Mouse (Mus musculus): ENCODE measurements around the gene Ube2e2.

DNA sequence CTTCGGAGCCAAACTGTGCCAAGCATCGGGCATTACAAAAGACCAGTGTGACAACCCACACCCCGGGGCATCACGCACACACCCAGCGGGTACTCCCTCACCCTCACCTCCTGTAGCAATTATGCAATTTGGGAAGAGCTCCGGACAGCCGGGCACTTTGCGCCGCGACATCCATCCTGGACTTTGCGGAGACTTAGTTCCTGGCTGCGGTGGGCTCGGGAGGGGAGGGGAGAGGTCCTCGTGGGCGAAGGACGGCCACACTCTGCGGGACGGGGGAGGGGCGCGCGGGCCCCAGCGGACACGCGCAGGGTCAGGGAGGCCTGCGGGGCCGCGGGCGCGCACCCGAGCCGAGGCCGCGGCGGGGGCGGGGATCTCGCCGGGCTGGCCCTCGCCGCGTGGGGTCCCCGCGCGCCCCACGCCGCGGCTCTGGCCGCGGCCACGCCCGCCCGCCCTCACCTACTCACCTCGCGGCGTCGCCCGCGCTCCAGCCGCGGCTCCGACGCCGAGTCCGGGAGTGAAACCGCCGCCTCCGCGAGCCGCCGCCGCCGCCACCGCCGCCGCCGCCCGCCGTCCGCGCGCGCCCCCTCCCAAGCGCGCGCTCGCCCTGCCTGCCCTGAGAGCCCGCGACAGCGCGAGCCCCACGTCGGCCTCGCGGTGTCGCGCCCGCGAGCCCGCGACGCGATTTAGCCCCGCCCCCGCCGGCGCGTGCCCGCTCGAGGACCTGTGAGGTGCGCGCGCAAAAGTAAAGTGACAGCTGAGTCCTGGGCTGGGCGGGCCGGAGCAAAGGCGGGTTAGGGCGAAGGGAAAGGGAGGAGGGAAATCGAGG is 733 bp downstream of the Ube2e2 start:
- no peak for TF ChIP-seq HCFC1 (IDR thresholded peaks at IDR 0.05; ENCODE audit: low read depth, low read length)
- TF ChIP-seq POLR2A (IDR thresholded peaks at IDR 0.05; ENCODE audit: low read depth, low read length), result no peak
- no peak for TF ChIP-seq EP300 (IDR thresholded peaks at IDR 0.05; ENCODE audit: low read length)
- TF ChIP-seq CTCF (conservative IDR thresholded peaks at IDR 0.05 in 1 of 2, IDR thresholded peaks at IDR 0.05 in 1 of 2; ENCODE audit: low read depth in 2 of 2, low read length in 2 of 2), result no peak
- TF ChIP-seq TBP (conservative IDR thresholded peaks at IDR 0.05; ENCODE audit: low read depth, low read length), result no peak
- TF ChIP-seq ZC3H11A (IDR thresholded peaks at IDR 0.05; ENCODE audit: low read depth, low read length), result no peak
- TF ChIP-seq POLR2AphosphoS2 (IDR thresholded peaks at IDR 0.05; ENCODE audit: low read depth, low read length), result no peak
- no peak for TF ChIP-seq UBTF (IDR thresholded peaks at IDR 0.05; ENCODE audit: low read depth, low read length)
- no peak for TF ChIP-seq TCF12 (IDR thresholded peaks at IDR 0.05; ENCODE audit: low read depth, low read length)
- TF ChIP-seq RCOR1 (conservative IDR thresholded peaks at IDR 0.05; ENCODE audit: low read depth, low read length), result no peak

Data from CH12.LX (cell line).